Mouse (Mus musculus) ES-Bruce4 (cell line): Measurements from ENCODE around the gene Fkbp2. TPM values are rescaled to one million over a fixed set of nuclear protein-coding genes. Genes with fewer than 3 reads are reported as not detected.

Source experiments
- H3K27ac ChIP-seq: 2 replicates; pipeline ENCODE4 v1.5.1; 2012; ENCODE audit warnings: low read length, inconsistent platforms; ENCODE audit not compliant: insufficient read depth
- H3K27me3 ChIP-seq: 2 replicates; pipeline ENCODE4 v1.6.1; 2012; ENCODE audit warnings: mild to moderate bottlenecking, low read length, inconsistent platforms; ENCODE audit not compliant: control insufficient read depth, poor library complexity, insufficient read depth, severe bottlenecking
- H3K36me3 ChIP-seq: 2 replicates; pipeline ENCODE4 v1.6.1; 2012; ENCODE audit warnings: inconsistent platforms, mild to moderate bottlenecking, low read length, moderate library complexity; ENCODE audit not compliant: control insufficient read depth, poor library complexity, insufficient read depth, severe bottlenecking
- H3K4me1 ChIP-seq: one replicate; pipeline ENCODE4 v1.8.1; 2011; ENCODE audit warnings: low read length; ENCODE audit not compliant: control insufficient read depth, insufficient read depth
- H3K4me3 ChIP-seq: 2 replicates; pipeline ENCODE4 v1.5.1; 2011; ENCODE audit warnings: low read depth, mild to moderate bottlenecking, low read length
- H3K9ac ChIP-seq: 2 replicates; pipeline ENCODE4 v1.6.1; 2012; ENCODE audit warnings: low read depth, mild to moderate bottlenecking, inconsistent platforms; ENCODE audit not compliant: poor library complexity, severe bottlenecking
- H3K9me3 ChIP-seq: replicated peaks from 2 replicates; pipeline ENCODE4 v1.6.1; 2012; ENCODE audit warnings: mild to moderate bottlenecking, low read length, inconsistent platforms; ENCODE audit not compliant: control insufficient read depth, poor library complexity, insufficient read depth, severe bottlenecking
- CTCF ChIP-seq: IDR thresholded peaks from one replicate; pipeline ENCODE4 v1.8.1; 2011; ENCODE audit warnings: low read depth, low read length
- EP300 ChIP-seq: IDR thresholded peaks from 2 replicates; pipeline ENCODE4 v1.6.1; 2011; ENCODE audit warnings: low read depth, low read length; ENCODE audit not compliant: insufficient read depth
- POLR2A ChIP-seq: IDR thresholded peaks from one replicate; pipeline ENCODE4 v1.8.1; 2011; ENCODE audit warnings: low read length; ENCODE audit not compliant: insufficient read depth
- polyA plus RNA-seq: library from polyadenylated mRNA; stranded (reverse); fragments of >200 nt; gene quantifications from 2 replicates; pipeline ENCODE4 v1.2.4, GENCODE M21; 2011; ENCODE audit warnings: low read depth; ENCODE audit not compliant: missing spikeins, insufficient read depth, insufficient read length

Fkbp2 gene
- polyA plus RNA-seq, 1 experiment, result 40.4 TPM

DNA sequence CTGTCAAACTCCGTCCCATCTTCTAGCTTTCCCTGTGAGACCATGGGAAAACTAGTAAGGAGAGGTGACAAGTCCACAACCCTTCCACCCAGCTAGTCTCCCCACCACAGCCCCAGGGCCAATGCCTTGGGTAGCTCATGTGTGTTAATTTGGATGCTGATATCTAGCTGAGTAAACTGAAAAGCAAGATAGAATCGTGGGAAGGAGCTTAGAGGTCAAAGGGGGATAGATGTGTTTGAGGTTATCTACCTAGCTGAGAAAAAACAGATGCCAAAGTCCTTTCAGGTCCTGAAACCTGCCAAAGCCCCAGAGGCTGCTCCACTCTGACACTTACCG, 1.7 kb downstream of the Fkbp2 start:
- TF ChIP-seq EP300 (no peak), CTCF (no peak), POLR2A (no peak)
- H3K36me3 ChIP-seq, result peaks cover 23% of the 10 kb centered on the region
- no peaks in the 10 kb centered on the region for H3K4me1 ChIP-seq
- peak overlapping the region; percentile 64 for H3K4me3 ChIP-seq
- no peaks in the 10 kb centered on the region for H3K27me3 ChIP-seq
- peak overlapping the region; percentile 47; the same call in 1 of the 2 replicates for H3K9ac ChIP-seq
- no peaks in the 10 kb centered on the region for H3K9me3 ChIP-seq
- no peak overlapping the region for H3K27ac ChIP-seq

DNA sequence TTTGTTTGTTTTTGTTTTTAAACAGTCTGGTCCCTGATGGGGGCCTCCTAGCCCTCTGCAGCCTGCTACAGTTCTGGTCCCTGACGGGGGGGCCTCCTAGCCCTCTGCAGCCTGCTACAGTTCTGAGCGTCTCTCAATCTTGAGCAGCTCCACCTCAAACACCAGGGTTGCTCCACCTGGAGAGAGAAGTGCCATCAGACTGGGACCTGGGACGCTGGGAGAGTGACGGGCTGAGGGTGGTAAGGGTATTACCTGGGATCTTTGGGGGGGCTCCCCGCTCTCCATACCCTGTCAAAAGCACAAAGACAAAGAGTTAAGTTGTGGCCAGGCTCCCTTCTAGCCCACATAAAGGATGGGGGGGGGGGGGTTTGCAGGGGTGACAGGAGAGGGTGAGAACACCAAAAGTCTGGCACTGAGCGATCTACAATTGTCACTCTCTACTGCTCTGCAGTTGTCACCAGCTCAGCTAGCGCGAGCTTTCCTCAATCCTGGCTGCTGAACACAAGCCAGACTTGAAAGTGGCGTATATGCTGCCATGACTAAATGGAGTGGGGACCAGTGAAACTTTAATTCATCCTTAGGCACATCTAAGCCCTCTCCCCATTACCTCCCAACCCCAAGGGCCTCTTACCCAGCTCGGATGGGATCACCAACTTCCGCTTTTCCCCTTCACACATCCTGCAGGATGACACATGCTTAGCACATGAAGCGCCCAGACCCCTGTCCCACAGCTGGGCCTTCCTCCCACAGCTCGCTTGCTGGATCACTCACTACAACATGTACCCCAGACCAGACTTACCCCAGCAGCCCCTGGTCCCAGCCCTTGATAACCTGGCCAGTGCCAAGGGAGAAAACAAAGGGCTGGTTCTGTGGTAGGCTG, 2.3 kb downstream of the Fkbp2 start:
- no peaks in the 10 kb centered on the region for H3K9me3 ChIP-seq

DNA sequence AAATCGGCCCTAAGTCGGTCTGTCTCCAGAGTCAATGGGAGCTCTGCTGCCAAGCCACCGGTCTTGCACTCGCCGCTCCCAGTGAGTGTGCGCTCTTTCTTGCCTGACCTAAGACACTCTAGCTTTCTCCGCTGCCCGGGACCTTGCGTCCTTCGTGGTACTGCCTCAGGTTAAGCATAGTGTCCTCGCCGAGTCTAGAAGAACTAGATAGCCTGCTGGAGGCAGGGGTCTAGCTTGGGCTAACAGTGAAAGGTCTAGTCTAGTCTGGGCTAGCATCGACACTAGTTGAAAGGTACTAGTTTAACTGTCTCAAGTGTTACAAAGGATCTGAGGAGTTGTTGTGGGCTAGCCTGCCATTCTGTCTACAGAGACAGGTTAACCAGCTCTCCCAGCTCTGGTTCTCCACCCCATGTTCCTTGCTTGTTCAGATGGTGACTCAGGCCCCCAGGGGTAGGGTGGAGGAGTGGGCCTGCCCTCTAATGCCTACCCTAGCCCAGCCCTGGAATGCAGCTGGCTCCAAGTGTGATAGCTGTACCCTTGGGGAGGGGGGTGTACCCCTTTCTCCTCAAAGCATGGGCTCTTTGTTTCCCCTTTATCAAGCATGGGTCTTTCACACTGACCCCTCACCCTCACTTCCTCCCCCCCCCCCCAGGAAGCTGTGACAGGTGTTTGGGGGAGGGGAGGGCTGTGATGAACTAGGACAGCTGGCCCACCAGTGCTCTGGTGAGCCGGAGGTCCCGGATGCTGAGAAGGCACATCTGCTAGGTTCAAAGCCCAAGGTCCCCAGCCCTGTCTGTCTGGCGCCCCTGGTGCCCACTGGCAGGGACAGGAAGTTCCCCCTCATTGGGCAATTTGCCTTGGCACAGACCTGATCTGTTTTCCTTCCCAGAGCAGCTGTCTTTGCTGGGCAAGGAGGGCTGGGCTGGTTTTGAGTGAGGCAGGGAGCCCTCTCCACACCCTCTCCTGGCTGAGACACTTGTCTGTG, 4.5 kb downstream of the Fkbp2 start, which contains the start of gene Plcb3:
Plcb3 (minus strand) TSS at position 934 of the 985 bp plus-strand sequence.
- Histone ChIP-seq H3K9ac (peak within 1 kb of the TSS; percentile 41), H3K4me3 (peak within 1 kb of the TSS; percentile 76), H3K27me3 (no peaks in the 10 kb centered on the region), H3K27ac (peak within 1 kb of the TSS; percentile 42), H3K36me3 (peaks cover 14% of the 10 kb centered on the region), H3K9me3 (no peaks in the 10 kb centered on the region), H3K4me1 (peaks cover 7% of the 10 kb centered on the region)
- no peak for TF ChIP-seq POLR2A
- no peak for TF ChIP-seq EP300
- no peak for TF ChIP-seq CTCF

More for the DNA sequence above, 2.3 kb downstream of the Fkbp2 start:
- 0 out of 2 replicates have a peak overlapping the region, but pooled peaks have one; percentile 47 for H3K9ac ChIP-seq
- H3K27ac ChIP-seq, result no peak overlapping the region
- no peaks in the 10 kb centered on the region for H3K4me1 ChIP-seq
- H3K36me3 ChIP-seq, result peaks cover 23% of the 10 kb centered on the region
- H3K27me3 ChIP-seq, result no peaks in the 10 kb centered on the region
- no peak overlapping the region for H3K4me3 ChIP-seq
- TF ChIP-seq EP300, result no peak
- no peak for TF ChIP-seq POLR2A
- no peak for TF ChIP-seq CTCF

DNA sequence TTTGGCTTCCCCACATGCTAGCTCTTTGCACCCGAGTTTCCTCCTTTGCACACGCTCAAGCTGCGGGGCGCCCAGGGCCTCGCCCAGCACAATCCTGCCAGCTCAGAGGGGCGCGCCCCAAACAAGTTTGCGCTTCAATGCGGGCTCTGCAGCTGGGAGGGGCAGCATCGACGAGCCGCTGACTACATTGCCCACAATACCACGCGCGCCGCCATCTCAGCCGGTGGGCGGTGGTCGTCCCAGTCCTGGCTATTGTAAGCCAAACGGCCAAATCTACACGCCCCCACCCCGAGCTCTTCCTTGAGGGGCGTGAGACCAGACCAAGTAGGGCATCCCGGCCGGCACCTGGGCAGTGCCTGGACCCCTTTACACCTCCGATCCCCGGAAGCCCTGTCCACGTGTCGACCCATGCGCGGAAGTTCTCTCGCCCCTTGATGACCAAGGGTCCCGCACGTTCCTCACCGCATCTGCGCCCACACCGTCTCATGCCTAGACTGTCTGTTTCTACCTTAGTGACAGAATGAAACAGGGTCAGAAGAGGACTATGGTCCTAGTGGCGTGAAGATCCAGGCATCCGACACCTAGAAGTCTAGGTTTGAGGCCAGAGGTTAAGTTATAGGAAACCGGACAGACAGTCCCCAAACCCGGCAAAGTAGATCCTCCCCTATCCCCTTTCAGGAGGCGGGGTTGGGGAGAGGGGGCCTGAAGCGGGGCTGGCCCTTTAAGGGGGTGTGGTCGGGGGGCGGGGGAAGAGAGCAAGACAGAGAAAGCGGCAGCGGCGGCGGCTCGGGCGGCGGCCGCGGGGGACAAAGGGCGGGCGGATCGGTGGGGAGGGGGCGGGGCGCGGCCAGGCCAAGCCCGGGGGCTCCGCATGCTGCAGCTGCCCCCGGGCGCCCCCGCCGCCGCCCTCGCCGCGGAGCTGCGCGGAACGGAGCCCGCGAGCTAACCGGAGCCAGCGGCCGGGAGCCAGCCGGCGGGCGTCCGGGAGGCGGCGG, 5.8 kb downstream of the Fkbp2 start, which contains the start of gene Ppp1r14b:
Ppp1r14b (plus strand) TSS at position 758 of the 995 bp plus-strand sequence.
- TF ChIP-seq CTCF (no peak), POLR2A (peak; percentile 31), EP300 (0 out of 2 replicates have a peak, but pooled peaks have one; percentile 41)
- Histone ChIP-seq H3K27me3 (no peaks in the 10 kb centered on the region), H3K9me3 (no peaks in the 10 kb centered on the region), H3K4me1 (peaks cover 9% of the 10 kb centered on the region), H3K9ac (peak within 1 kb of the TSS; percentile 41), H3K36me3 (peaks cover 14% of the 10 kb centered on the region), H3K27ac (peak within 1 kb of the TSS; percentile 64), H3K4me3 (peak within 1 kb of the TSS; percentile 96)

DNA sequence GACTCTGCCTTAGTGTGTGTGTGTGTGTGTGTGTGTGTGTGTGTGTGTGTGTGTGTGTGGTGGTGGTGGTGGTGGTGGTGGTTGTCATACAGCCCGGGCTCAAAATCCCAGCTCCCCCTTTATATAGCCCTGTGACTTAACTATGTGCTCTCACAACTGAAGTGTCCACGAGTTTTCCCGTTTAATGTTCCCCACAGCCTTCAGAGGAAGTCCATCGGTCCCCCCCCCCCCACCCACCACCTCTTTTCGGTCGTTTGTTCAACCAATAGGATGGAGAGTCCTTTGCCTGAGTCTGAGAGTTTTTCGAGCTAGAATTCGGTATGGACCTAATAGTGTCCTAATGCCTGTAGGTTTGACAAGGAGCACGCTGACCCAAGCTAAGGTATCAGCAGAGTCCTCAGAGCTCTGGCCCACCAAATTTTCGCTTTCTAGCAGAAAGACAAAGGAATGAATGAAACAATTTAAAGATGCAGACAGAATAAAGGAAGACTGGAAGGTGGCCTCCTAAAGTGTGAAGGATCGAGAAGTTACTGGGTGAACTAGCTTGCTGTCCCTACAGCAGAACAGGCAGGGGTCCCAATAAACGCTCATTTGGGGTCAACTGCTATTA, 6.6 kb downstream of the Fkbp2 start:
- TF ChIP-seq POLR2A (no peak), EP300 (no peak), CTCF (no peak)
- H3K9ac ChIP-seq, result peak overlapping the region; percentile 41

More for the DNA sequence above, 6.6 kb downstream of the Fkbp2 start:
- Histone ChIP-seq H3K27ac (peak overlapping the region; percentile 53), H3K4me1 (peaks cover 9% of the 10 kb centered on the region), H3K9me3 (no peaks in the 10 kb centered on the region), H3K4me3 (peak overlapping the region; percentile 54), H3K36me3 (peaks cover 14% of the 10 kb centered on the region), H3K27me3 (no peaks in the 10 kb centered on the region)
